Mouse (Mus musculus) neural tube, embryonic 11.5 days (tissue): ENCODE results near the gene H2-M10.4. TPM values are rescaled to one million over a fixed set of nuclear protein-coding genes. Genes with fewer than 3 reads are reported as not detected.
A peak's percentile ranks its signal among the peaks of the same experiment; 100 is the strongest.
"Not testable (repeated sequence)": the region's sequence is repeated elsewhere in the genome, so short reads cannot be mapped to it uniquely, and the experiment has no call there.

Experiments
- ATAC-seq: fragments of 200-750 bp; cut with Nextera tagmentation; 2 replicates; pipeline ENCODE4 v1.8.0; 2017; ENCODE audit warnings: moderate number of reproducible peaks, mild to moderate bottlenecking, moderate TSS enrichment, moderate library complexity; ENCODE audit not compliant: insufficient read depth, low FRiP score, low TSS enrichment
- DNase-seq: peaks from one replicate; pipeline ENCODE4 v3.0.0-alpha.2; 2015; ENCODE audit warnings: low spot score
- H3K27ac ChIP-seq: fragments of 300-500 bp; sonication (generic); 2 replicates; pipeline ENCODE4 v1.5.1; 2014; ENCODE audit warnings: low read depth, mild to moderate bottlenecking, low read length
- H3K27me3 ChIP-seq: fragments of 300-500 bp; sonication (generic); 2 replicates; pipeline ENCODE4 v1.6.1; 2014; ENCODE audit warnings: mild to moderate bottlenecking, low read length, mixed read lengths; ENCODE audit not compliant: control insufficient read depth, insufficient read depth
- H3K36me3 ChIP-seq: fragments of 300-500 bp; sonication (generic); 2 replicates; pipeline ENCODE4 v1.6.1; 2014; ENCODE audit warnings: mild to moderate bottlenecking, low read length, moderate library complexity, mixed read lengths; ENCODE audit not compliant: control insufficient read depth, insufficient read depth
- H3K4me1 ChIP-seq: fragments of 300-500 bp; sonication (generic); 2 replicates; pipeline ENCODE4 v1.6.1; 2014; ENCODE audit warnings: low read length, mixed read lengths; ENCODE audit not compliant: control insufficient read depth, insufficient read depth
- H3K4me2 ChIP-seq: fragments of 300-500 bp; sonication (generic); 2 replicates; pipeline ENCODE4 v1.6.1; 2014; ENCODE audit warnings: low read depth, mild to moderate bottlenecking, moderate library complexity
- H3K4me3 ChIP-seq: fragments of 300-500 bp; sonication (generic); 2 replicates; pipeline ENCODE4 v1.5.1; 2014; ENCODE audit warnings: low read depth, low read length
- H3K9ac ChIP-seq: fragments of 300-500 bp; sonication (generic); 2 replicates; pipeline ENCODE4 v1.6.1; 2014; ENCODE audit warnings: mild to moderate bottlenecking, low read length
- H3K9me3 ChIP-seq: fragments of 300-500 bp; sonication (generic); 2 replicates; pipeline ENCODE4 v1.6.1; 2016; ENCODE audit warnings: low read length; ENCODE audit not compliant: control insufficient read depth
- WGBS: fragments of 180-500 bp; shearing (Covaris S2); extraction: QIAGEN DNeasy Blood & Tissue Kit; methylation state at CpG from one replicate; pipeline ENCODE4 v1.1.7; 2014; 5-methylcytosine and 5-hydroxymethylcytosine counted together
- polyA plus RNA-seq: library from polyadenylated mRNA; unstranded; fragments of >200 nt; fragmentation: Nextera tagmentation; extraction: Ambion mirVana; gene quantifications from 2 replicates; pipeline ENCODE4 v1.2.1, GENCODE M21; 2014

H2-M10.4 gene
- polyA plus RNA-seq, result not detected in 2 replicates

DNA sequence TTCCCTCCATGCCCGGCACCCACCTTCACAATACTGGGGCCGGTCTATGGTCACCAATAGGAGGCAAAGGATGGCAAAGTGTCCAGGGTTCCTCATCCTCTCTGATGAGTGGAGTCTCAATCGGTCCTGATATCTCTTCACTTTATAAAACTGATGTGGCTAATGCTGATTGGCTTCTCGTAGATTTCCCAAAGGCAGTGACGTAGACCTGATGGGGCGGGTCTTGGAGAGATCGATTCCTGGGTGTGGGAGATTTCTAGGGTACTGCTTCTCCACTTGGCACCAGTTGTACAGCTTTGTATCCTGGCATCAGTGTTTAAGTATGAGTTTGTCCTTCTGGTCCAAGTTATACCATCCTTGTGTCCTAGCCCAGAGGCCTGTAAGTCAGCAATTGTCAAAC lies at the start of gene H2-M10.4:
TSS of gene H2-M10.4 (minus strand) at position 101 of the 400 bp plus-strand sequence.
- H3K9ac ChIP-seq, result no peak within 1 kb of the TSS
- H3K4me3 ChIP-seq, result no peak within 1 kb of the TSS
- no peak for ATAC-seq
- no peak within 1 kb of the TSS for H3K27ac ChIP-seq
- H3K36me3 ChIP-seq, result no peaks in the 10 kb centered on the region
- no peaks in the 10 kb centered on the region for H3K9me3 ChIP-seq
- H3K27me3 ChIP-seq, result no peaks in the 10 kb centered on the region
- no peak for DNase-seq
- no peaks in the 10 kb centered on the region for H3K4me1 ChIP-seq
- no peak within 1 kb of the TSS for H3K4me2 ChIP-seq
- 94% methylated on average over 7 of the region's 7 CpGs for WGBS

- no peak for ATAC-seq
- H3K4me1 ChIP-seq, result no peaks in the 10 kb centered on the region
- no peak overlapping the region for H3K9ac ChIP-seq
- H3K4me2 ChIP-seq, result no peak overlapping the region
- no peaks in the 10 kb centered on the region for H3K9me3 ChIP-seq
- H3K4me3 ChIP-seq, result no peak overlapping the region
- no peaks in the 10 kb centered on the region for H3K27me3 ChIP-seq
- H3K36me3 ChIP-seq, result no peaks in the 10 kb centered on the region
- no peak overlapping the region for H3K27ac ChIP-seq
- DNase-seq, result no peak
These were observed 41.8 kb upstream of the H2-M10.4 start for GRCm38 (mm10) chr17:36503910-36504309.

DNA sequence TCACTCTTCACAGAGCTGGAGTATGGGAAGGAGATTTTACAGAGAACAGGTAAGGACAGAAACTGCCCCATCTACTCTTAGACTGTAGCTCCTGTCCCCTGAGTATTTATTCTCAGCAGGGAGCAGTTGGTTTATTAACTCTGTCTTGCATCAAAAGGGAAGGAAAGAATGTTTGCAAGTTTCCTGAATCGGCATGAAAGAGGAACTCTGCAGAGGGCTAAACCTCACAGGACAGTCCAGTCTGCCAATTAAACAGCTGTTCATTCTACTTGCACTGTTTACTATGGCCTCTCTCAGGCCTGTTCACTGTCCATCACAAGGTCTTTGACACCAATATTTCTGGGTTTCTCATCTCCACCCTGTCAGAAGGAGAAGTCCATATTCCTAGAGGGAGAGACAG lies 38.3 kb upstream of the H2-M10.4 start:
- no peak for ATAC-seq
- no peak overlapping the region for H3K4me2 ChIP-seq
- H3K27me3 ChIP-seq, result no peaks in the 10 kb centered on the region
- H3K9ac ChIP-seq, result no peak overlapping the region
- H3K4me3 ChIP-seq, result no peak overlapping the region
- H3K27ac ChIP-seq, result no peak overlapping the region
- 62% methylated on average over 1 of the region's 1 CpGs for WGBS
- no peaks in the 10 kb centered on the region for H3K36me3 ChIP-seq
- no peak for DNase-seq
- no peaks in the 10 kb centered on the region for H3K9me3 ChIP-seq
- H3K4me1 ChIP-seq, result no peaks in the 10 kb centered on the region

GRCm38 (mm10) chr17:36488181-36488580 lies 26.0 kb upstream of the H2-M10.4 start:
- 93% methylated on average over 14 of the region's 16 CpGs for WGBS
- not testable (repeated sequence) for H3K4me1 ChIP-seq, ATAC-seq

GRCm38 (mm10) chr17:36486687-36487230 lies 24.6 kb upstream of the H2-M10.4 start:
- no peaks in the 10 kb centered on the region for H3K9me3 ChIP-seq
- H3K27me3 ChIP-seq, result no peaks in the 10 kb centered on the region
- WGBS, result 86% methylated on average over 1 of the region's 1 CpGs
- H3K36me3 ChIP-seq, result no peaks in the 10 kb centered on the region
- H3K9ac ChIP-seq, result no peak overlapping the region
- no peak overlapping the region for H3K4me2 ChIP-seq
- H3K4me1 ChIP-seq, result no peaks in the 10 kb centered on the region
- no peak overlapping the region for H3K27ac ChIP-seq
- ATAC-seq (no peak), DNase-seq (no peak)
- H3K4me3 ChIP-seq, result no peak overlapping the region

More at GRCm38 (mm10) chr17:36488181-36488580, 26.0 kb upstream of the H2-M10.4 start:
- not testable (repeated sequence) for H3K36me3 ChIP-seq, H3K4me3 ChIP-seq, H3K27ac ChIP-seq, H3K4me2 ChIP-seq, H3K9me3 ChIP-seq, DNase-seq, H3K9ac ChIP-seq, H3K27me3 ChIP-seq

- 91% methylated on average over 3 of the region's 3 CpGs for WGBS
- Histone ChIP-seq H3K27ac (no peak overlapping the region), H3K27me3 (no peaks in the 10 kb centered on the region), H3K36me3 (no peaks in the 10 kb centered on the region), H3K4me3 (no peak overlapping the region), H3K4me1 (no peaks in the 10 kb centered on the region), H3K9ac (no peak overlapping the region), H3K4me2 (no peak overlapping the region), H3K9me3 (no peaks in the 10 kb centered on the region)
- ATAC-seq (no peak), DNase-seq (no peak)
These were observed 21.7 kb upstream of the H2-M10.4 start for GRCm38 (mm10) chr17:36483865-36484264.

- DNase-seq (no peak), ATAC-seq (no peak)
- no peak overlapping the region for H3K9ac ChIP-seq
- no peaks in the 10 kb centered on the region for H3K36me3 ChIP-seq
- no peak overlapping the region for H3K27ac ChIP-seq
- H3K27me3 ChIP-seq, result no peaks in the 10 kb centered on the region
- H3K4me3 ChIP-seq, result no peak overlapping the region
- WGBS, result 77% methylated on average over 4 of the region's 4 CpGs
- H3K4me1 ChIP-seq, result no peaks in the 10 kb centered on the region
- H3K4me2 ChIP-seq, result no peak overlapping the region
- no peaks in the 10 kb centered on the region for H3K9me3 ChIP-seq
These were observed 5.9 kb downstream of the H2-M10.4 start for GRCm38 (mm10) chr17:36456260-36456659.

DNA sequence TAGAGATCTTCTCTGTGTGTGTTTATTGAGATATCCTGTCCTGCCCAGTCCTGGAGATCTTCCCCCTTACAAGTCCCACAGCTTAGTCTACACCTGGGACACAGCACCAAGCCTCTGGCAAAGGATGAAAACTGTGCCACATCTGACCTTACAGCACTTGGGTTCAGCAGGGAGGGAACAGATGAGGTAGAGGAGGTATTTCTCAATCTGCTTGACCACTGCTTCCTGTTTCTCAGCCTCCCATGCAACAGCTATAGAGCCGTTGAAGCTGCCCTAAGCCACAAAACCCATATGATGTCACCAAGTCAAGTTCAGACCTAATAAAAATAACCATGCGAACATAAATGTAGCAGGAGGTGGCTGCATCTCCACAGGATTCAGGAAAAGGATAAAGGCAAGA lies 30.7 kb downstream of the H2-M10.4 start:
- no peaks in the 10 kb centered on the region for H3K36me3 ChIP-seq
- 85% methylated on average over 2 of the region's 2 CpGs for WGBS
- H3K9me3 ChIP-seq, result no peaks in the 10 kb centered on the region
- no peaks in the 10 kb centered on the region for H3K27me3 ChIP-seq
- ATAC-seq (no peak), DNase-seq (no peak)
- no peak overlapping the region for H3K27ac ChIP-seq
- H3K4me3 ChIP-seq, result no peak overlapping the region
- H3K4me2 ChIP-seq, result no peak overlapping the region
- no peak overlapping the region for H3K9ac ChIP-seq
- H3K4me1 ChIP-seq, result no peaks in the 10 kb centered on the region

DNA sequence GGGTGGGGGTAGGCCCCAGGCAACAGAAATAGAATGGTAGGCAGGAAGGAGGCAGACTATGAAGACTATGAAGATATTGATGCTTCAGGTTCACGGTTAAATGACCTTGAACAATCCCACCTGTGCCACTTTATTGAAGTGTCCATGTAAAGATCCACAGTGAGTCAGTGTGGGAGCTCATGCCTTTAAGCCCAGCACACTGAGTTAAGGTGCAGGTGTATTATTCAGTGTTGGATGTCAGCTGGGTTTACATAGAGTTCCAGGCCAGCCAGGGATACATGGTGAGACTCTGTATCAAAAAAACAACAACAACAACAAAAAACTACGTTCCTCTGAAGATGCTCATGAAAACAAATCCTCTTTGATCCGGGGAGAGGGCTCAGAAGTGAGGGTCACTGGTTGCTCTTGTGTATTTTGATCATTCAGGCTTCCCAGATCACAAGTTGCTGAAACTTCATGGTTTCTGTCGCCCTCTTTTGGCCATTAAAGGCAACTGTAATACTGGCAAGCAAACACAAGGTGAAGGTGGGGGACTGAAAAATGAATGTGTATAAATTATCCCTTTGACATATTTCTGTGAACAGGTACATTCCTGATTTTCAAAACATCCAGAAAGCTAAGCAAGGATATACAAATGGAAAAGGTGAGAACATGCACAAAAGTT lies 43.9 kb downstream of the H2-M10.4 start:
- H3K36me3 ChIP-seq, result no peaks in the 10 kb centered on the region
- no peak overlapping the region for H3K27ac ChIP-seq
- no peak overlapping the region for H3K4me3 ChIP-seq
- no peak overlapping the region for H3K4me2 ChIP-seq
- DNase-seq (peak; percentile 29), ATAC-seq (peak; percentile 35; the same call in 1 of the 2 replicates)
- H3K4me1 ChIP-seq, result no peaks in the 10 kb centered on the region
- 26% methylated on average over 4 of the region's 4 CpGs for WGBS
- H3K9ac ChIP-seq, result no peak overlapping the region
- no peaks in the 10 kb centered on the region for H3K27me3 ChIP-seq
- H3K9me3 ChIP-seq, result no peaks in the 10 kb centered on the region
